Mouse (Mus musculus) heart, adult 2 months (tissue): ENCODE results near the gene Htr6.

Experiments used
- CTCF ChIP-seq: fragments of 200-600 bp; IDR thresholded peaks from 2 replicates; pipeline ENCODE4 v1.8.1; 2022; ENCODE audit warnings: antibody characterized with exemption, mild to moderate bottlenecking, moderate library complexity
- EP300 ChIP-seq: fragments of 200-500 bp; IDR thresholded peaks from 2 replicates; pipeline ENCODE4 v1.6.1; 2011; ENCODE audit warnings: low read depth, low read length, control low read depth; ENCODE audit not compliant: insufficient read depth
- POLR2A ChIP-seq: fragments of 200-500 bp; IDR thresholded peaks from 2 replicates; pipeline ENCODE4 v1.6.1; 2011; ENCODE audit warnings: mild to moderate bottlenecking, low read depth, low read length, control low read depth; ENCODE audit not compliant: insufficient read depth

DNA sequence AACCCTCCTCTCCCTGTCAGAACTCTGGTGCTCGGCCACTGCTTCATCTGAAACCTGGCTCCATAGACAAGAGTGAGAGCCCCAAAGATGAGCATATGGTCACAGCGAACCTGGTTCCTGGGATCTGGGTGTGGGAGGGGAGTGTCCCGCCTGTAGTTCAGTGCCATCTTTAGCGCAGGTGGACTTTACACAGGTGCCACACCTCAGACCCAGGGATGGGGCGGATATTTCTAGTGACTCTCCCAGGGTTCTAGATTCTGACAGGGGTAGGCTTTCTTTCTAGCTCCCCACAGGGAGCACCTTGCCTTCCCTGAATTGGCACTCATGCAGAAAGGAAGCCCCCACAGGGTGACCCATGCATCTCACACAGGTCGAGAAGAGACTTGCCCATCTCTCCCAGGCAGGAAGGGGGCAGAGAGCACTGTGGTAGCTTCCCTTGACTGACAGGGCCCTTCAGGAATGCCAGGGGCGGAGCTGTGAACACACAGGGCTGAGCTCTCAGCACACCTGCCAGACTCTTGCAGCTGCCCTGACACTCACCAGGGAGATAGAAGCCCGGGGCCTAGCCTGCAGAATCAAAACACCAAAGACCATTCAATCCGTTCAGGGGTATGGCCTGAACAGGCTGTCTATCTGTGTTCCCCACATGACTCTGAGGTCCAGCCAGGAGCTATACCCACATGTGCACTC lies 13.8 kb upstream of the Htr6 start:
- TF ChIP-seq POLR2A (no peak), CTCF (no peak), EP300 (no peak)
